Mouse (Mus musculus) hindbrain, postnatal 0 days (tissue): ENCODE results near the gene Rpl29. TPM values are rescaled to one million over a fixed set of nuclear protein-coding genes. Genes with fewer than 3 reads are reported as not detected.

Experiments used
- ATAC-seq: fragments of 200-750 bp; cut with Nextera tagmentation; 2 replicates; pipeline ENCODE4 v1.8.0; 2017; ENCODE audit warnings: mild to moderate bottlenecking, moderate TSS enrichment, moderate library complexity
- DNase-seq: peaks from one replicate; pipeline ENCODE4 v3.0.0-alpha.2; 2015; ENCODE audit warnings: low spot score
- H3K27ac ChIP-seq: fragments of 300-500 bp; sonication (generic); 2 replicates; pipeline ENCODE4 v1.5.1; 2014; ENCODE audit warnings: mild to moderate bottlenecking
- H3K27me3 ChIP-seq: fragments of 300-500 bp; sonication (generic); 2 replicates; pipeline ENCODE4 v1.6.1; 2014; ENCODE audit warnings: low read length, mixed read lengths; ENCODE audit not compliant: insufficient read depth
- H3K36me3 ChIP-seq: fragments of 300-500 bp; sonication (generic); 2 replicates; pipeline ENCODE4 v1.6.1; 2014; ENCODE audit warnings: low read length, mixed read lengths; ENCODE audit not compliant: insufficient read depth
- H3K4me1 ChIP-seq: fragments of 300-500 bp; sonication (generic); 2 replicates; pipeline ENCODE4 v1.6.1; 2014; ENCODE audit warnings: antibody characterized with exemption, low read length, mixed read lengths; ENCODE audit not compliant: insufficient read depth
- H3K4me2 ChIP-seq: fragments of 300-500 bp; sonication (generic); 2 replicates; pipeline ENCODE4 v1.6.1; 2014; ENCODE audit warnings: low read depth, mild to moderate bottlenecking, low read length, moderate library complexity, mixed read lengths
- H3K4me3 ChIP-seq: fragments of 300-500 bp; sonication (generic); 2 replicates; pipeline ENCODE4 v1.5.1; 2014; ENCODE audit warnings: low read length
- H3K9ac ChIP-seq: fragments of 300-500 bp; sonication (generic); replicated peaks from 2 replicates; pipeline ENCODE4 v1.6.1; 2014; ENCODE audit warnings: mild to moderate bottlenecking, low read length, moderate library complexity, mixed read lengths
- H3K9me3 ChIP-seq: fragments of 300-500 bp; sonication (generic); 2 replicates; pipeline ENCODE4 v1.6.1; 2016; ENCODE audit warnings: low read length, mixed read lengths
- CTCF ChIP-seq: IDR thresholded peaks from 2 replicates; pipeline ENCODE4 v1.5.1; 2016; ENCODE audit warnings: antibody characterized with exemption, control low read depth, low read depth
- WGBS: fragments of 180-500 bp; shearing (Covaris S2); extraction: QIAGEN DNeasy Blood & Tissue Kit; methylation state at CpG from one replicate; pipeline ENCODE4 v1.1.7; 2014; 5-methylcytosine and 5-hydroxymethylcytosine counted together
- polyA plus RNA-seq: library from polyadenylated mRNA; unstranded; fragments of >200 nt; fragmentation: Nextera tagmentation; extraction: Ambion mirVana; gene quantifications from 2 replicates; pipeline ENCODE4 v1.2.1, GENCODE M21; 2015
- total RNA-seq: library from RNA; depleted of rRNA; stranded (reverse); fragments of >200 nt; gene quantifications from 2 replicates; pipeline ENCODE4 v1.2.3, GENCODE M21; 2014

Rpl29 gene
- total and polyA plus RNA-seq, 2 experiments from 2014 or later: 689 to 792 TPM

DNA sequence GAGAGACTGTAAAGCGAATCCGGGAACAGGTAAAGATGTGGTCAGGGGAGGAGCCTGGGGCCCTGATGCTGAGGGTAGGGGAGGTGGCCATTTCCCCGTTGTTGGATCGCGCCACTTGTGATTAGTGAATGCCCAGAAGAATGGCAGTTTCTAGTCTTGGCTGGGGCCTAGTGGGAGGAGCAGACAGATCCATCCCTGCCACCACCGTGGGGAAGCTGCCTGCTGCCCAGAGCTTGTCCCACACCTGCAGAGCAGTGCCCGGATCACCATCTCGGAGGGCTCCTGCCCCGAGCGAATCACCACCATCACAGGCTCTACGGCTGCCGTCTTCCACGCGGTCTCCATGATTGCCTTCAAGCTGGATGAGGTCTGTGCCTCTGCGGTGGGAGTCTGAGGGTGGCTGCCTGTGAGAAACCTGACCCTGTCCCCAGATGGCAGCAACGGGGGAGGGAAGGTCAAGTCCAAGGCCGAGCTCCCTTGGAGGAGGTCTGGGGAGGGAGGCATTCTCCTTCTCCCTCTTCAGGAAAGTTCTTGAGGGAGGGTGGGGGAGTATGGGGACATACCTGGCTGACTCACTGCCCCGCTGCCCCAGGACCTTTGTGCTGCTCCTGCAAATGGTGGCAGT lies 31.3 kb downstream of the Rpl29 start:
- no peaks in the 10 kb centered on the region for H3K27me3 ChIP-seq
- DNase-seq (no peak), ATAC-seq (no peak)
- TF ChIP-seq CTCF: no peak
- H3K36me3 ChIP-seq: peaks cover 10% of the 10 kb centered on the region
- no peak overlapping the region for H3K27ac ChIP-seq
- no peak overlapping the region for H3K4me2 ChIP-seq
- no peak overlapping the region for H3K4me3 ChIP-seq
- H3K9ac ChIP-seq: no peak overlapping the region; the same call in 1 of the 2 replicates
- H3K4me1 ChIP-seq: peaks cover 38% of the 10 kb centered on the region
- H3K9me3 ChIP-seq: no peaks in the 10 kb centered on the region
- WGBS: 65% methylated on average over 18 of the region's 18 CpGs

DNA sequence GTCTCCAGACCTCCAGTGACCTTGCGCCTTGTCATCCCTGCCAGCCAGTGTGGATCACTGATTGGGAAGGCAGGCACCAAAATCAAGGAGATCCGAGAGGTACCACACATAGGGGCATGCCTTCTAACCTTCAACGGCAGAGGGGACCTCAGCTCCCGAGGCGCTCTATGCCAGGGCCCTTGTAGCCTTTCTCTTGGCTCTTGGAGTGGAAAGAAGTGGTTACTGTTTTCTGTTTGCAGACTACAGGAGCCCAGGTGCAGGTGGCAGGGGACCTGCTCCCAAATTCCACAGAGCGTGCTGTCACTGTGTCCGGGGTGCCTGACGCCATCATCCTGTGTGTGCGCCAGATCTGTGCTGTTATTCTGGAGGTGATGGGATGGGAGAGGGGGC lies 31.8 kb downstream of the Rpl29 start:
- 92% methylated on average over 9 of the region's 9 CpGs for WGBS
- no peak for TF ChIP-seq CTCF
- H3K4me3 ChIP-seq: no peak overlapping the region
- peaks cover 37% of the 10 kb centered on the region for H3K4me1 ChIP-seq
- H3K27me3 ChIP-seq: no peaks in the 10 kb centered on the region
- no peaks in the 10 kb centered on the region for H3K9me3 ChIP-seq
- H3K27ac ChIP-seq: no peak overlapping the region
- no peak for DNase-seq
- no peak for ATAC-seq
- peaks cover 10% of the 10 kb centered on the region for H3K36me3 ChIP-seq
- H3K9ac ChIP-seq: no peak overlapping the region
- H3K4me2 ChIP-seq: no peak overlapping the region

DNA sequence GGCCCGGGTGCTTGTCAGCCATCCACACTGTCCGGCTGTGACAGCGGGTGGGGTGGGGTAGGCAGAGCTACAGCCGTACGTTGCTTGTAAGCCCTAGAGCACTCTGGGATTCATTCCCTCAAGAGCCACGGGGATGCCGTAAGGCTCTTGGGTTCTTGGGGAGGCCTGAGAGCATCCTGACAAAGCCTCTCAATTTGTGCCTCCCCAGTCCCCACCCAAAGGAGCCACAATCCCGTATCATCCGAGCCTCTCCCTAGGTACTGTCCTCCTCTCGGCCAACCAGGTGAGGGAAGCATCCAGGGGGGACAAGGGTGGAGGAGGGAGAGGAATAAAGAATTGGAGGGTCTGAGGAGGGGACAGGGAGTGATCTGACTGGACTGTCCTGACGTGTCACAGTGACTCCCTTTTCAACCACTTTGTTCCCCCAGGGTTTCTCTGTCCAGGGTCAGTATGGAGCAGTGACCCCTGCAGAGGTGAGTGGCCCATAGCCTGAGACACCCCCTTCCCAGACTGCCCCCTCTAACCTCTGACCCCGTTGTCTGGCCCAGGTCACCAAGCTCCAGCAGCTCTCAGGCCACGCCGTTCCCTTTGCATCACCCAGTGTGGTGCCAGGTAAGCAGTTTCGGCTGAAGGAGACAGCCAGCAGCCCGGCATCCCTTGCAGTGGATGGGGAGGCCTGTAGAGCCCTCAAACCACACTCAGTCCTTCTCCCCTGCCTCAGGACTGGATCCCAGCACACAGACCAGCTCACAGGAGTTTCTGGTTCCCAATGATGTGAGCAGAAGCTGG lies 32.6 kb downstream of the Rpl29 start:
- Histone ChIP-seq H3K4me1 (peaks cover 31% of the 10 kb centered on the region), H3K9ac (no peak overlapping the region), H3K9me3 (no peaks in the 10 kb centered on the region), H3K27me3 (no peaks in the 10 kb centered on the region), H3K4me2 (no peak overlapping the region), H3K4me3 (no peak overlapping the region), H3K27ac (no peak overlapping the region), H3K36me3 (peaks cover 10% of the 10 kb centered on the region)
- TF ChIP-seq CTCF: no peak
- ATAC-seq: no peak
- no peak for DNase-seq
- WGBS: 72% methylated on average over 16 of the region's 16 CpGs

DNA sequence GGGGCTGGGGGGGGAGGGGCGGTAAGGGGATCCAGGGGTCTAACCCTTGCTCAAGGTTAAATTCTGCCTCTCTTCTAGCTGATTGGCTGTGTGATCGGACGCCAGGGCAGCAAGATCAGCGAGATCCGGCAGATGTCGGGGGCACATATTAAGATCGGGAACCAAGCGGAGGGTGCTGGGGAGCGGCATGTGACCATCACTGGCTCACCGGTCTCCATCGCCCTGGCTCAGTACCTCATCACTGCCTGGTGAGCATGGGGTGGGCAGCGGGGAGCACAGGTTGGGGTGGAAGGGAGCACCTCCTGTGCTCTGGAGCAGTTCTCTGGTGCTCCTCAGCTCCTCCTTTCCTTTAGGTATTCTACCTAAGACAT lies 33.2 kb downstream of the Rpl29 start:
- no peak for ATAC-seq
- WGBS: 85% methylated on average over 12 of the region's 12 CpGs
- H3K9ac ChIP-seq: no peak overlapping the region
- no peak overlapping the region for H3K4me2 ChIP-seq
- peaks cover 10% of the 10 kb centered on the region for H3K36me3 ChIP-seq
- H3K9me3 ChIP-seq: no peaks in the 10 kb centered on the region
- DNase-seq: no peak
- TF ChIP-seq CTCF: no peak
- no peaks in the 10 kb centered on the region for H3K27me3 ChIP-seq
- no peak overlapping the region for H3K4me3 ChIP-seq
- no peak overlapping the region for H3K27ac ChIP-seq
- H3K4me1 ChIP-seq: peaks cover 26% of the 10 kb centered on the region

DNA sequence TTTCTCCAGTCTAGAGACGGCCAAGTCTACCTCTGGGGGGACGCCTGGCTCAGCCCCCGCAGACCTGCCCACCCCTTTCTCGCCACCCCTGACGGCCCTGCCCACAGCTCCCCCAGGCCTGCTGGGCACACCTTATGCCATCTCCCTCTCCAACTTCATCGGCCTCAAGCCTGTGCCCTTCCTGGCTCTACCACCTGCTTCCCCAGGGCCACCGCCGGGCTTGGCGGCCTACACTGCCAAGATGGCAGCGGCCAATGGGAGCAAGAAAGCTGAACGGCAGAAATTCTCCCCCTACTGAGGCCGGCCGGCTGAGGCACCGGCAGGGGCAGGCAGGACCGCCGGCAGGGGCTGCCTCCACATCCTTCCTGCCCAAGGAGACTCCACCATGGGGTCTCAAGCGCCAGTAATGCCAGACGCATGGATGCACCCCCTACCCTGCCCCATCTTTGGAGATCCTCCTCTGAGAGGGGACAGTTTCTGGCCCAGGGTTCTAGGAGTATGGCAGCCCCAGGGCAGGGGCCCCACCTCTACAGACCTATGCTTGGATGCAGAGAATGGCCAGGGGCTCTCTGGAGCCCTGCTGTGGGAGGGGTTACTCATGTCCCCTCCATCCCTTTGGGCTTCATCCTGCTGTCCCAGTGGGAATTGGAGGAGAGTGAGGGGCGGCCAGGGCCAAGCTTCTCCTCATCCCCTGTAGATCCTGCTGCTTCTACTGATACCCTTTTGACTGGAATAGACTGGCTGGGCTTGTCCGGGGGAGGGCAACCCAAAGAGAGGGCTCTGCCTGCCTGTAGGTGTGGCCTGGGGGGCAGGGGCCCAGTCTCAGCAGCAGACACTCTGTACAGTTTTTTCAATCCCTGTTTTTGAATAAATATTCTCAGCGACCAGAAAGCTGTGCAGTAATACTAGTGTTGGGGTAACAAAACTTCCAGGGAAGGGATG lies 34.1 kb downstream of the Rpl29 start:
- Histone ChIP-seq H3K9ac (no peak overlapping the region), H3K4me1 (peaks cover 17% of the 10 kb centered on the region), H3K27me3 (no peaks in the 10 kb centered on the region), H3K9me3 (no peaks in the 10 kb centered on the region), H3K4me2 (no peak overlapping the region), H3K4me3 (no peak overlapping the region), H3K27ac (peak overlapping the region; percentile 93; the same call in 1 of the 2 replicates), H3K36me3 (peaks cover 10% of the 10 kb centered on the region)
- no peak for TF ChIP-seq CTCF
- DNase-seq: peak; percentile 40
- WGBS: 62% methylated on average over 21 of the region's 21 CpGs
- ATAC-seq: no peak

DNA sequence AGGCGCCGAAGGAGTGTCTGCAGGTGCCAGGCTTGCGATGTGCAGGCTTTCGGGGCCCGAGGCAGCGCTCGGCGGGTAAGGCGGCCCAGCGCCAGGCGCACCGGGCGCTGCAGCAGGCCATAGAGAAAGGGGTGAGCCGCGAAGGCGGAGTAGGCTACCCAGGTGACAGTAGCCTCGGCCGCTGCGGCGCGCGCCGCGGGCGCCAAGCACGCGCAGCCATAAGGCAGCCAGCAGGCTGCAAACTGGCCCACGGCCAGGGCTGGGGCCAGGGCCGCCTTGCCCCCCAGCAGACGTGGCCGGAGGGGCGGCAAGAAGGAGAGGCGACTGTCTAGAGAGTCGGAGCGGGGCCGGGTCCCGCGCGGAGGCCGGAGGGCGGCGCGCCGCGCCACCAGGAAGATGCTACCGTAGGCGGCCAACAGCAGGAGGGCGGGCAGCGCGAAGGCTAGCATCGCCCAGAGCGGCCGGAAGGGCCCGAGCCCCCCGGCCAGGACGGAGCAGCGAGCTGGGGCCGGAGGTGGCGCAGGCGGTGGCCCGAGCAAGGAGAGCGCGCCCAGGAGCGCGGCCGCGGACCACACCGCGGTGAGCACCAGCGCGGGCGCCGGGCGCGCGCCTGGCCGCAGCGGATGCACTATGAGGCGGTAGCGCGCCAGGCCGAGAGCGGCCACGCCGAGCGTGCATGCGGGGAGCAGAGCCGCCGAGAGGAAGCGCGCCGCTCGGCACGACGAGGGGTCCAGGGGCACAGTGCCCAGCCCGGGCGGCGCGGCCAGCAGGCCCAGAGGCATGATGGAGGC lies 35.7 kb downstream of the Rpl29 start:
- peak overlapping the region; percentile 50 for H3K4me3 ChIP-seq
- peak; percentile 86 for ATAC-seq
- peaks cover 16% of the 10 kb centered on the region; the same call in 1 of the 2 replicates for H3K4me1 ChIP-seq
- H3K4me2 ChIP-seq: peak overlapping the region; percentile 94
- H3K9ac ChIP-seq: peak overlapping the region; percentile 84
- no peaks in the 10 kb centered on the region for H3K9me3 ChIP-seq
- peaks cover 9% of the 10 kb centered on the region for H3K36me3 ChIP-seq
- peak overlapping the region; percentile 93 for H3K27ac ChIP-seq
- H3K27me3 ChIP-seq: no peaks in the 10 kb centered on the region
- DNase-seq: peak; percentile 95
- under 1% methylated on average over 95 of the region's 99 CpGs for WGBS
- no peak for TF ChIP-seq CTCF
